Mouse (Mus musculus) E14TG2a.4 (cell line): ENCODE results near the gene Cdr2.
"Not testable (repeated sequence)": the region's sequence is repeated elsewhere in the genome, so short reads cannot be mapped to it uniquely, and the experiment has no call there.

ENCODE experiments used
- H3K27me3 ChIP-seq: 2 replicates; pipeline ENCODE4 v1.6.1; 2014; ENCODE audit warnings: low read length, control low read depth; ENCODE audit not compliant: insufficient read depth
- H3K36me3 ChIP-seq: 2 replicates; pipeline ENCODE4 v1.6.1; 2014; ENCODE audit warnings: low read length, control low read depth; ENCODE audit not compliant: insufficient read depth
- H3K4me1 ChIP-seq: replicated peaks from 2 replicates; pipeline ENCODE4 v1.6.1; 2014; ENCODE audit warnings: low read depth, low read length, control low read depth
- H3K4me3 ChIP-seq: replicated peaks from 2 replicates; pipeline ENCODE4 v1.5.1; 2014; ENCODE audit warnings: mild to moderate bottlenecking, low read length
- H3K9me3 ChIP-seq: 2 replicates; pipeline ENCODE4 v1.6.1; 2014; ENCODE audit warnings: low read length, control low read depth
- CTCF ChIP-seq: conservative IDR thresholded peaks from 2 replicates; pipeline ENCODE4 v1.5.1; 2014; ENCODE audit warnings: low read length
- NANOG ChIP-seq: IDR thresholded peaks from 2 replicates; pipeline ENCODE4 v1.6.1; 2014; ENCODE audit warnings: borderline replicate concordance, low read length, mixed read lengths
- POU5F1 ChIP-seq: IDR thresholded peaks from 2 replicates; pipeline ENCODE4 v1.6.1; 2014; ENCODE audit warnings: low read length, borderline replicate concordance

Gene Cdr2

DNA sequence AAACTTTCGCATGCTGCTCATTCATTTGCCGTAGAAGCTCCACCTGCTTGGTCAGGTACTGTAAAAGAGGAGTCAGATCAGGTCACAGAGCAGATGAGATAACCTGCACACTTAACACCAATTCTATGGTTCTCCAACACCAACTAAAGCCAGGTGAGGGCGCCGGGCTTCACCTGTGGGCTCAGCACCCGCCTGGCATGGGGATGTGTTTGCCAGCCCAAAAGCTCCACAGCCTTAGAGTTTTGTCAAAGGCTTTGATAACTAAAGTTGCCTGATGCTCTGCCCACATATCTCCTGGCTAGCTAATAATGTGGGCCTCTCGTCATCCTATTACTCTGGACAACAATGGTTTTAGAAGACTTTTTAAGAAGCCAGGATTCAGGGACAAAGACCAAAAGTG is 21.5 kb downstream of the Cdr2 start:
- H3K4me1 ChIP-seq, result peaks cover 4% of the 10 kb centered on the region
- H3K4me3 ChIP-seq, result no peak overlapping the region
- H3K27me3 ChIP-seq, result no peaks in the 10 kb centered on the region
- H3K9me3 ChIP-seq, result no peaks in the 10 kb centered on the region
- H3K36me3 ChIP-seq, result peaks cover 69% of the 10 kb centered on the region
- TF ChIP-seq CTCF (no peak), NANOG (no peak), POU5F1 (no peak)

DNA sequence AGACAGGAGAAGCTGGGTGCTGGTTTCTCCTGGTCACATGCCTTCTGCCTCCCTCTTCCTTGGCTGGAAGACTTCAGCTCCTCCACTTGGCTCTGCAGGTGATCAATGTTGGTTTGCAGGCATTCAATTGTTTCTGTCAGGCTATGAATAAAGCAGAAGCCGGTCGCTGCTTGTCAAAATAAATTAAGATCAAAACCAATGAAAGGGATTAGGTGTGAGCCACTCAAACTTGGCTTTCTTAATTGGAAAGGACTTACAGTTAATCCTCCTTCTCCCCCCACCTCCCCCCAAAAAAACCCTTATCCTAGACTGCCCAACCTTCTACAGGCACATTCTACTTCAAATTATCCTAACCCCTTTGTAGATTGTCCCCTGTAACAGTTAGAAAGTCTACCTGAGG is 22.0 kb downstream of the Cdr2 start:
- TF ChIP-seq NANOG (no peak), POU5F1 (no peak), CTCF (no peak)
- H3K4me1 ChIP-seq, result no peaks in the 10 kb centered on the region
- H3K36me3 ChIP-seq, result peaks cover 70% of the 10 kb centered on the region
- H3K9me3 ChIP-seq, result no peaks in the 10 kb centered on the region
- H3K4me3 ChIP-seq, result no peak overlapping the region
- no peaks in the 10 kb centered on the region for H3K27me3 ChIP-seq

DNA sequence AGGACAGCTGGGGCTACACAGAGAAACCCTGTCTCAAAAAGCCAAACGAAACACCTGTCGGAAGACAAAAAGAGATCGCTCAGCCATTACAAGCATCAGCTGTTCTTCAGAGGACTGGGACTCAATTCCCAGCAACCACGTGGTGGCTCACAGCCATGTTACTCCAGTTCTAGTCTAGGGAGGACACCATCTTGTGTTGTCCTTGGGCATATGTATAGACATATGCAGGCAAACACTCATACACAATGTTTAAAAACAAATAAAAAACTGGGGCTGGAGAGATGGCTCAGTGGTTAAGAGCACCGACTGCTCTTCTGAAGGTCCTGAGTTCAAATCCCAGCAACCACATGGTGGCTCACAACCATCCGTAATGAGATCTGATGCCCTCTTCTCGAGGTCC is 28.5 kb downstream of the Cdr2 start:
- H3K4me3 ChIP-seq, H3K4me1 ChIP-seq, H3K27me3 ChIP-seq, H3K9me3 ChIP-seq: not testable (repeated sequence)
- peaks cover 37% of the 10 kb centered on the region for H3K36me3 ChIP-seq

DNA sequence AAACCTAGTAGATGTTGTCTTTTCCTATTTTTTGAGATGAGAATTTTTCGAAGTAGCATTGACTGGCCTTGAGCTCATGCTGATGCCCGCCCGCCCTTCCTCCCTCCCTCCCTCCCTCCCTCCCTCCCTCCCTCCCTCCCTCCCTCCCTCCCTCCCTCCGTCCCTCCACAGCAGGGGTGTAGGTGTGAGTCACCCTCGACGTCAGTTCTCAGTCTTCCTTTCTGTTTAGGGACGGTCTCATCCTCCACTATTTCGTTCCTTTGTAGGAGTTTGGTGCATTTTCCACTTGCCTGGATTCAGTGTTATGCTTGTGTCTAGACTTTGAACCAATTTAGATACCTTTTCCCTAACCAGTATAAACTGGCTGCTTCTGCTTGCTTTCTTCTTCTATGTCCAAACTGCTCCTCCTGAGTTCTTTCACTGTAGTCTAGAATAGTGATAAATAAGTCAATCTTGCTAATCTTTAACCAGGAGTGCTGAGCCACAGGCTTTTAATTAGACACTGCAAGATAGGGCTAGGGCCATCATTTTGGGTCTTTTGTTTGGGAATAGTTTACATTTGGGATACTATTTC is 38.1 kb downstream of the Cdr2 start:
- H3K36me3 ChIP-seq, result peaks cover 90% of the 10 kb centered on the region
- TF ChIP-seq CTCF (no peak), POU5F1 (no peak), NANOG (no peak)
- peaks cover 21% of the 10 kb centered on the region for H3K4me1 ChIP-seq
- no peak overlapping the region for H3K4me3 ChIP-seq
- no peaks in the 10 kb centered on the region for H3K9me3 ChIP-seq
- no peaks in the 10 kb centered on the region for H3K27me3 ChIP-seq

- H3K4me1 ChIP-seq, result peaks cover 23% of the 10 kb centered on the region
- no peak for TF ChIP-seq NANOG
- no peak for TF ChIP-seq CTCF
- no peak for TF ChIP-seq POU5F1
- peaks cover 92% of the 10 kb centered on the region for H3K36me3 ChIP-seq
- H3K4me3 ChIP-seq, result no peak overlapping the region
- no peaks in the 10 kb centered on the region for H3K27me3 ChIP-seq
- no peaks in the 10 kb centered on the region for H3K9me3 ChIP-seq
Measured at GRCm38 (mm10) chr7:120942506-120942905, 39.6 kb downstream of the Cdr2 start.

- Histone ChIP-seq H3K27me3 (no peaks in the 10 kb centered on the region), H3K36me3 (peaks cover 98% of the 10 kb centered on the region), H3K4me3 (no peak overlapping the region), H3K4me1 (peaks cover 23% of the 10 kb centered on the region), H3K9me3 (no peaks in the 10 kb centered on the region)
- TF ChIP-seq NANOG, result no peak
- TF ChIP-seq POU5F1, result no peak
- TF ChIP-seq CTCF, result no peak
Measured at GRCm38 (mm10) chr7:120941214-120941613, 40.9 kb downstream of the Cdr2 start.

GRCm38 (mm10) chr7:120940343-120940742 is 41.8 kb downstream of the Cdr2 start:
- TF ChIP-seq NANOG (no peak), POU5F1 (no peak), CTCF (no peak)
- Histone ChIP-seq H3K9me3 (no peaks in the 10 kb centered on the region), H3K27me3 (no peaks in the 10 kb centered on the region), H3K36me3 (peaks cover 98% of the 10 kb centered on the region), H3K4me3 (no peak overlapping the region), H3K4me1 (peaks cover 27% of the 10 kb centered on the region)

GRCm38 (mm10) chr7:120938206-120938605 is 43.9 kb downstream of the Cdr2 start:
- no peak for TF ChIP-seq POU5F1
- no peak for TF ChIP-seq NANOG
- TF ChIP-seq CTCF, result no peak
- H3K4me3 ChIP-seq, result no peak overlapping the region

DNA sequence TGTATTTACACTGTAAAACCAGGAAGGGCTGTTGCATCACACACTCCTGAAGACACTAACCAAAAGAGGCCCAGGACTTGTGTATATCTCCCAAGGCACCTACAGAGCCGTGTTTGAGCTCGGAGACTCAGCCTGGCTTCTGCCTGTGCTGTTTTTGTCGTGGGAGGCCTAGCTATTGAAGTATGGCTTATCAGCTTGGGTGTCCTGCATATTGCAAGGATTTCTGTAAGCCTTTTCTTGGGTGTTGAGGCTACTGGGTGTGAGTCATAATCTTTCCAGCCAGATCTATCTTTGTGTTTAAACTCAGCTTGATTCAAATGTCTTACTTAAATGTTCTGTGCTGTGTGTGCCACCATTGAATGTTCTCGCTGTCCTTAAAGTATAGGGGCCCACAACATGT is 45.6 kb downstream of the Cdr2 start:
- H3K9me3 ChIP-seq, result no peaks in the 10 kb centered on the region
- peaks cover 61% of the 10 kb centered on the region for H3K4me1 ChIP-seq
- TF ChIP-seq NANOG, result no peak
- TF ChIP-seq POU5F1, result no peak
- TF ChIP-seq CTCF, result no peak
- H3K4me3 ChIP-seq, result no peak overlapping the region
- peaks cover 100% of the 10 kb centered on the region for H3K36me3 ChIP-seq
- H3K27me3 ChIP-seq, result no peaks in the 10 kb centered on the region

More at GRCm38 (mm10) chr7:120938206-120938605, 43.9 kb downstream of the Cdr2 start:
- H3K4me1 ChIP-seq, result peaks cover 44% of the 10 kb centered on the region
- peaks cover 100% of the 10 kb centered on the region for H3K36me3 ChIP-seq
- H3K27me3 ChIP-seq, result no peaks in the 10 kb centered on the region
- no peaks in the 10 kb centered on the region for H3K9me3 ChIP-seq

DNA sequence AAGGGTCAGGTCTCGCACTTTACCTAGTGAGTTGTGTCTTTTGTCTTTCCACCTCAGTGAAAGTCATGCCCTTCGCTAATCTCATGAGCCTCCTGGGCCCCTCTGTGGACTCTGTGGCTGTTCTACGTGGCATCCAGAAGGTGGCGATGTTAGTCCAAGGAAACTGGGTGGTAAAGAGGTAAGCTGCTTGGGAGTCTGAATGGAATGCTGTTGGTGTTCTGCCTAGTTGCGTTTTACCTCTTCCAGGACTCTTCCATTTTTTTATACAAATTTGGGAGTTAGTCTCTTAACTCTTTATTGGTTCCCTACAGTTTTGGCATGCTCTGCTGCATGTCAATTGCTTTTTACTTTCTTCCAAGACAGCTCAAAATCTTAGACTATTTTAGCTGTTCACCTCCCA is 47.4 kb downstream of the Cdr2 start:
- Histone ChIP-seq H3K9me3 (no peaks in the 10 kb centered on the region), H3K27me3 (no peaks in the 10 kb centered on the region), H3K4me1 (peaks cover 67% of the 10 kb centered on the region), H3K4me3 (no peak overlapping the region), H3K36me3 (peaks cover 100% of the 10 kb centered on the region)
- peak; percentile 58 for TF ChIP-seq CTCF
- no peak for TF ChIP-seq POU5F1
